Mouse (Mus musculus): ENCODE data around the gene E130308A19Rik. TPM values are rescaled to one million over a fixed set of nuclear protein-coding genes. Genes with fewer than 3 reads are reported as not detected.

Gene E130308A19Rik
- polyA plus RNA-seq, 1 experiment from 2014 or later = 24.1 TPM

DNA sequence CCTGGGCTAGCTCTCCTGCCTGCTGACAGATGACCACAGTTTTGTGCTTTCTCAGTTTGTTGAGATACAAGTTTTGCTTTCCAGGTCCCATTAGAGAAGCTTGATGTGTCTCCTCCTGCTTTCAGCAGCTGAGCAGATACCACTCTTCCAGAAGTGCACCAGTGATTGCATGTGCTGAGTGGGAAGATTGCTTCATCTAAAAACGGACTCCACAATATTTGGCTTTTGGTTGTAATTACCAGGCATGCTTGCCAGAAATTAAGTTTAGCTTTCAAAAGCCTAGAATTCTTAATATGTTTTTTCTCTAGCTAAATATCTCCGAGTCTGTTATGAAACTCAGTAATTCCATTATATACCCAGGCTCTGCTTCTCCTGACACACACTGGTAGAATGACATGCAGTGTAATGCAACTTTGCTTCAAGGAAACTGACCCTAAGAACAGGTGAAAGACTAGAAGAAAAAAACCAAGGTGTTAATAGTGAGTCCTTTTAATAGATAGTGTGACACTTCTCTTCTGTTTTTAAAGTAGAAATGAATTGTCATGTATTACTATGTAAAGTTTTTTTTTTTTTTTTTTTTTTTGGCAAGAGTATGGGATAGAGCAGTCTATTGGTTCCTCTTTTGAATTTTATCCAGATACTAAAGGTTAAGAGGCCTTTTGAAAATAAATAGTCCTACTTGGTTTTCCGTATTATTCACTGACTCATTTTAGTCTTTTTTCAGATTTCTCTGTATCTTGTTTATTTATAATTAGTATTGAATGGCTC, 40.7 kb downstream of the E130308A19Rik start:
- Histone ChIP-seq H3K9me3 (ENCODE audit: control insufficient read depth, low read length) (no peaks in the 10 kb centered on the region), H3K9ac (ENCODE audit: low read length) (no peak overlapping the region), H3K4me1 (replicated peaks; ENCODE audit: control insufficient read depth, insufficient read depth, low read length) (no peaks in the 10 kb centered on the region), H3K27me3 (replicated peaks; ENCODE audit: control insufficient read depth, insufficient read depth, low read length) (no peaks in the 10 kb centered on the region), H3K4me3 (ENCODE audit: low read depth, low read length) (no peak overlapping the region), H3K27ac (ENCODE audit: low read depth) (no peak overlapping the region), H3K4me2 (ENCODE audit: low read length) (no peak overlapping the region), H3K36me3 (ENCODE audit: control insufficient read depth, insufficient read depth, low read length) (no peaks in the 10 kb centered on the region)
- 79% methylated on average over 3 of the region's 3 CpGs for WGBS
- no peak for DNase-seq (ENCODE audit: low spot score)
- ATAC-seq (replicated peaks; ENCODE audit: low FRiP score, low TSS enrichment, low read depth) = no peak

DNA sequence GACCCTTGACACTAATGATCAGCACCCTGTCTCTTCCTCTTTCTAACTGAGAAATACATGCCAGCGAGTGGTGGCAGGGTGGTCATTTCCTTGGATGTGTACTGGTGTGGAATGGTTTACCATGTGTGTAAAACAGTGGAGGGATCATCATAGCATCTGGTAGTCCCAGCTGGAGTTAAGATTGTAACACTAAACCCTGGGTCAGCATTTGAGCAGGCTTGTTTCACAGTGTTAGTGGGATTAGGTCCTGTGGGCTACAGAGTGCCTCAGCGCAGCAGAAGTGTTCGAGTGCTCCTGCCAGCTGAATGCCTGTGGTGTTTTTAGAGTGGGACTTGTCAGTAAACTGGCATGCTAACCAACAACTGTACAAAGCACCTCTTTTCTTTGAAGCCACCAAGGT, 42.0 kb downstream of the E130308A19Rik start:
- DNase-seq (ENCODE audit: low spot score) = no peak
- Histone ChIP-seq H3K36me3 (ENCODE audit: control insufficient read depth, insufficient read depth, low read length) (no peaks in the 10 kb centered on the region), H3K4me1 (replicated peaks; ENCODE audit: control insufficient read depth, insufficient read depth, low read length) (no peaks in the 10 kb centered on the region), H3K9me3 (ENCODE audit: control insufficient read depth, low read length) (no peaks in the 10 kb centered on the region), H3K4me2 (ENCODE audit: low read length) (no peak overlapping the region), H3K4me3 (ENCODE audit: low read depth, low read length) (no peak overlapping the region), H3K27ac (ENCODE audit: low read depth) (no peak overlapping the region), H3K9ac (ENCODE audit: low read length) (no peak overlapping the region), H3K27me3 (replicated peaks; ENCODE audit: control insufficient read depth, insufficient read depth, low read length) (no peaks in the 10 kb centered on the region)
- 79% methylated on average over 3 of the region's 3 CpGs for WGBS
- ATAC-seq (replicated peaks; ENCODE audit: low FRiP score, low TSS enrichment, low read depth) = no peak

DNA sequence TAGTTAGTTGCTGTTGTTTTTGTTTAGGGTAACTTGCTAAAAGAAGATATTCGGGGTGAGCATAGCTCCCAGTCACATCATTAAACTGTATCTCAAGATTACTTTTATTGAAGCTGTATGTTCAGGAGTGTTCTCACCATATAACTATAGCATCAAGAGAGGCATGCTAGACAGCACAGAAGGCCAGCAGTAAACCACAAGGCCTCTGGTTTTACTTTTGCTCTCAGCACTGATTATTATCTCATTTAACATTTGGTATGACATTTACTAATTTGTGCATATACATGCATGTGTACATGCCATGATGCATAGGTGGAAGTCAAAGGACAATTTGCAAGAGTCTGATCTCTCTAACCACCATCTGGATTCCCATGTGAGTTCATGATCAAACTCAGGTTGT, 43.1 kb downstream of the E130308A19Rik start:
- H3K9me3 ChIP-seq (ENCODE audit: control insufficient read depth, low read length) = no peaks in the 10 kb centered on the region
- DNase-seq (ENCODE audit: low spot score) (no peak), ATAC-seq (replicated peaks; ENCODE audit: low FRiP score, low TSS enrichment, low read depth) (no peak)
- H3K27ac ChIP-seq (ENCODE audit: low read depth) = no peak overlapping the region
- H3K36me3 ChIP-seq (ENCODE audit: control insufficient read depth, insufficient read depth, low read length) = no peaks in the 10 kb centered on the region
- H3K4me2 ChIP-seq (ENCODE audit: low read length) = no peak overlapping the region
- H3K4me3 ChIP-seq (ENCODE audit: low read depth, low read length) = no peak overlapping the region
- 94% methylated on average over 1 of the region's 1 CpGs for WGBS
- H3K4me1 ChIP-seq (replicated peaks; ENCODE audit: control insufficient read depth, insufficient read depth, low read length) = no peaks in the 10 kb centered on the region
- H3K9ac ChIP-seq (ENCODE audit: low read length) = no peak overlapping the region
- no peaks in the 10 kb centered on the region for H3K27me3 ChIP-seq (replicated peaks; ENCODE audit: control insufficient read depth, insufficient read depth, low read length)

DNA sequence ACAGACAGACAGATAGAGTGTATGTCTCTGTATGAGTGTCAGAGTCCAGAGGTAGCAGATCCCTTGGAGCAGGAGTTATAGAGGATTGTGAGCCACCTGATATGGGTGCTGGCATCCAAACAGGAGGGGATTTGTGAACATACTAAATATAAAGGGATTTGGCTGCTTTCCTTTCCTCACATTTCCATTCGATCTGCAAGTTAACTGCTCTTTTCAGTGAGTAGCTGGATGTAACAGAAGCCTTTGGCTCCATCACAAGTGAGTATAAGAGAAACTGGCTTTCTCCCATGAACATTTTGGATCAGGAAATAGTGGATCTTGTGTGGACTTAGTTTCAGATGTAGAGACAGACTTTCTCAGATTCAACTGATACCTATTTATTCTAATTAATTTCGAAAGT, 44.0 kb downstream of the E130308A19Rik start:
- 85% methylated on average over 2 of the region's 2 CpGs for WGBS

DNA sequence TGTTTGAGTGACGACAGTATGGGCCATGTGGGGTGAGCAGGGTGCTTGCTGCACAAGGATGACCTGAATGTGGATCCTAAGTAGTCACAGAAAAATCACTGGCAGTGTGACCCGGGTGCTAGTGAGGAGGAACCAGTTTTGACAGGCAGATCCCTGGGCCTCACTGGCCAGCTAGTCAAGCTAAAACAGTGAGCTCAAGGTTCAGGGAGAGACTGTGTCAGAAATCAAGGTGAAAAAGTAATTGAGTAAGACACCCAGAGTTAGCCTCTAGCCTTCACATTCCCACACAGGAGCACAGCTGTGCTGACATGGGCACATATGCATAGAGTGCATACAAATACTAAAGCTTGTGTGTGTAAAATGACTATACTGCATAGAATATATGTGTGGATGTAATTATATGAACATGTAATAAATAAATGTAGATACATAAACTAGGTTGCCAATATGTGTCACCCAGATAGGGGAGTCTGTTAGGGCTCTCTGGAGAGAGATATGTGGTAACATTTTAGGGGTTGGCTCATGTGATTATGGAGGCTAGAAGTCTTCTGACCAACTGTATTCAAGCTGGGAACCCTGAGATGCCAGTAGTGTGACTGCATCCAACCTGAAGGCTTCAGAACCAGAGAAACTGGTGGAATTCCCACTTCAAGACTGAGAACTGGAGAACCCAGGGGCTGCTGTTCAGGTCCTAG, 47.6 kb downstream of the E130308A19Rik start:
- no peaks in the 10 kb centered on the region for H3K36me3 ChIP-seq (ENCODE audit: control insufficient read depth, insufficient read depth, low read length)
- peaks cover 2% of the 10 kb centered on the region; the same call in 1 of the 2 replicates for H3K4me1 ChIP-seq (replicated peaks; ENCODE audit: control insufficient read depth, insufficient read depth, low read length)
- DNase-seq (ENCODE audit: low spot score) (no peak), ATAC-seq (replicated peaks; ENCODE audit: low FRiP score, low TSS enrichment, low read depth) (no peak)
- H3K4me3 ChIP-seq (ENCODE audit: low read depth, low read length) = no peak overlapping the region
- no peak overlapping the region for H3K27ac ChIP-seq (ENCODE audit: low read depth)
- no peaks in the 10 kb centered on the region for H3K27me3 ChIP-seq (replicated peaks; ENCODE audit: control insufficient read depth, insufficient read depth, low read length)
- no peak overlapping the region for H3K9ac ChIP-seq (ENCODE audit: low read length)
- H3K9me3 ChIP-seq (ENCODE audit: control insufficient read depth, low read length) = no peaks in the 10 kb centered on the region
- WGBS = 87% methylated on average over 2 of the region's 2 CpGs
- H3K4me2 ChIP-seq (ENCODE audit: low read length) = no peak overlapping the region

More for the DNA sequence above, 44.0 kb downstream of the E130308A19Rik start:
- ATAC-seq (replicated peaks; ENCODE audit: low FRiP score, low TSS enrichment, low read depth) (no peak), DNase-seq (ENCODE audit: low spot score) (no peak)
- Histone ChIP-seq H3K27me3 (replicated peaks; ENCODE audit: control insufficient read depth, insufficient read depth, low read length) (no peaks in the 10 kb centered on the region), H3K27ac (ENCODE audit: low read depth) (no peak overlapping the region), H3K9ac (ENCODE audit: low read length) (no peak overlapping the region), H3K9me3 (ENCODE audit: control insufficient read depth, low read length) (no peaks in the 10 kb centered on the region), H3K4me2 (ENCODE audit: low read length) (no peak overlapping the region), H3K4me3 (ENCODE audit: low read depth, low read length) (no peak overlapping the region), H3K36me3 (ENCODE audit: control insufficient read depth, insufficient read depth, low read length) (no peaks in the 10 kb centered on the region), H3K4me1 (replicated peaks; ENCODE audit: control insufficient read depth, insufficient read depth, low read length) (no peaks in the 10 kb centered on the region)

DNA sequence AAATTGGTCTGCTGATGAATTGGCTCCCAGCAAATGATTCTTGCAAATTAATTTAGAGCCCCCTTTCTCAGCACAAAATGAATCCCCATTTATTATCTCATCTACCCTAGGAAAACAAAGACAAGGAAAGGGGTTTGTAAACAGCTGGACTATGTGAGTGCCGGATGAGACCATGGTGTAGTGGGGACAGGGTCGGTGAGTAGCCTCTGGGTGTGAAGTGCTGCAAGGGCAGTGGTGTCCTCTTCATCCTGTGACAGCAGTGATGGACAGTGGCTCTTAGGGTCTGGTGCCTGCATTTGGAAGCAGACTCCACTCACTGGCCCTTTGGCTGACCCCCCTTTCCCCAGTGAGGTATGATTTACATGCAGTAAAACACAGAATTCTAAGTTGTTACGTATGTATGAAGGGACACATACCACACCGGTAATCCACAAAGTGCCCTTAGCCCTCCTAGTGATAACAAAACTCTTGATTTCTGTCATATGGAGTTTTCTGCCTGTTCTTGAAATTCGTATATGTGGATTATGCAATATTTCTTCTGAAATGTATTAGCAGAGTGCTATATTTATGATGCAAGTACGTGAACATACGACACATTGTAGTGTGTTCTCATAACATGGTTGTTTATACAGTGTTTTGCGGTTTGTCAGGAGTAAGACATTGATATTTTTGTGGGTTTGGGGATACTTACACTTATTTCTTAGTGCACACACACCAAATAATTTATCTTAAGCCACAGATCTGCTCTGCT, 49.1 kb downstream of the E130308A19Rik start:
- H3K4me3 ChIP-seq (ENCODE audit: low read depth, low read length) = no peak overlapping the region
- peaks cover 2% of the 10 kb centered on the region; the same call in 1 of the 2 replicates for H3K4me1 ChIP-seq (replicated peaks; ENCODE audit: control insufficient read depth, insufficient read depth, low read length)
- H3K4me2 ChIP-seq (ENCODE audit: low read length) = no peak overlapping the region
- DNase-seq (ENCODE audit: low spot score) (no peak), ATAC-seq (replicated peaks; ENCODE audit: low FRiP score, low TSS enrichment, low read depth) (no peak)
- no peak overlapping the region for H3K9ac ChIP-seq (ENCODE audit: low read length)
- H3K9me3 ChIP-seq (ENCODE audit: control insufficient read depth, low read length) = no peaks in the 10 kb centered on the region
- H3K27me3 ChIP-seq (replicated peaks; ENCODE audit: control insufficient read depth, insufficient read depth, low read length) = no peaks in the 10 kb centered on the region
- H3K27ac ChIP-seq (ENCODE audit: low read depth) = no peak overlapping the region
- no peaks in the 10 kb centered on the region for H3K36me3 ChIP-seq (ENCODE audit: control insufficient read depth, insufficient read depth, low read length)
- 53% methylated on average over 8 of the region's 8 CpGs for WGBS

DNA sequence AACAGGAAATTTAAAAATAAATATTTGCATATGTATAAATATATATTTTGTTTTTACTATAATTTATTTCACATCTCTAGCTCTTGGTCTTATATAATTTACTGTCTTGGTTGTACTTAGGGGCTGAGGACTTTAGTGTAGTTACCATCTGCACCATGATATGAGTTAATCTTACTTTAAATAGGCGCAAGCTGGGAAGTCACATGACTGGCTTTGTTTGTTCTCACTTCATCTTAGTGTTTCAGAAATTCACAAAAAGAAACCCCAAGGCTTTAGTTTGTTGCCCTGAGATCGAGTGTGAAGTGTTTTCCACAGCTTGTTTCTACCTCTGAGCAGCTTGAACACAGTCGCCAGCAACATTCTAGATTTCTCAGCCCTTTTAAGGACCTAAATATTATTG, 49.7 kb downstream of the E130308A19Rik start:
- ATAC-seq (replicated peaks; ENCODE audit: low FRiP score, low TSS enrichment, low read depth) (no peak), DNase-seq (ENCODE audit: low spot score) (no peak)
- Histone ChIP-seq H3K27me3 (replicated peaks; ENCODE audit: control insufficient read depth, insufficient read depth, low read length) (no peaks in the 10 kb centered on the region), H3K4me1 (replicated peaks; ENCODE audit: control insufficient read depth, insufficient read depth, low read length) (peaks cover 2% of the 10 kb centered on the region; the same call in 1 of the 2 replicates), H3K9me3 (ENCODE audit: control insufficient read depth, low read length) (no peaks in the 10 kb centered on the region), H3K27ac (ENCODE audit: low read depth) (no peak overlapping the region), H3K4me2 (ENCODE audit: low read length) (no peak overlapping the region), H3K4me3 (ENCODE audit: low read depth, low read length) (no peak overlapping the region), H3K36me3 (ENCODE audit: control insufficient read depth, insufficient read depth, low read length) (no peaks in the 10 kb centered on the region), H3K9ac (ENCODE audit: low read length) (no peak overlapping the region)
- WGBS = 49% methylated on average over 3 of the region's 3 CpGs

DNA sequence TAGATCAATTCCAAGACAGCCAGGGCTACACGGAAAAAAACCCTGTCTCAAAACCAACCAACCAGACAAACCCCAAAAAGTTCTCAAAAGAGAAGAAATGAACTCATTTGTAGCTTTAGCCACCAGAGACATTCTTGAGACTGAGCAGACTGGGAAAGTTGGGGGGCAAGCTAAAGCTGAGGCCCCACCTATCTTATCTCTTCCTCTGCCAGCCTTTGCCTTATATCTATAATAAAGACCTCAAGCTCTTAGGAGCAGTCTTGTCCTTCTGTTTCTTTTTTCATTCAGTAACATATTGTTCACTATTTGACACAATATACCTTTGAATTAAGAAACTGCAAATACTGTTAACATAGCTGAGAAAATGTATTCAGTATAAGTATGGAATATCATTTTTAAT, 55.4 kb downstream of the E130308A19Rik start:
- 86% methylated on average over 1 of the region's 1 CpGs for WGBS
- DNase-seq (ENCODE audit: low spot score) (no peak), ATAC-seq (replicated peaks; ENCODE audit: low FRiP score, low TSS enrichment, low read depth) (no peak)
- no peaks in the 10 kb centered on the region for H3K27me3 ChIP-seq (replicated peaks; ENCODE audit: control insufficient read depth, insufficient read depth, low read length)
- H3K4me3 ChIP-seq (ENCODE audit: low read depth, low read length) = no peak overlapping the region
- no peaks in the 10 kb centered on the region for H3K4me1 ChIP-seq (replicated peaks; ENCODE audit: control insufficient read depth, insufficient read depth, low read length)
- no peak overlapping the region for H3K27ac ChIP-seq (ENCODE audit: low read depth)
- no peak overlapping the region for H3K4me2 ChIP-seq (ENCODE audit: low read length)
- no peak overlapping the region for H3K9ac ChIP-seq (ENCODE audit: low read length)
- H3K9me3 ChIP-seq (ENCODE audit: control insufficient read depth, low read length) = no peaks in the 10 kb centered on the region
- H3K36me3 ChIP-seq (ENCODE audit: control insufficient read depth, insufficient read depth, low read length) = no peaks in the 10 kb centered on the region

Data from intestine, embryonic 14.5 days (tissue).